Mouse (Mus musculus) adrenal gland, postnatal 14 days (tissue): Measurements from ENCODE around the gene Tbc1d14. TPM values are rescaled to one million over a fixed set of nuclear protein-coding genes. Genes with fewer than 3 reads are reported as not detected.

Source experiments
- DNase-seq: peaks from one replicate; pipeline ENCODE4 v3.0.0; 2021; ENCODE audit warnings: mixed read lengths
- total RNA-seq: library from RNA; stranded (reverse); gene quantifications from 2 replicates; pipeline ENCODE4 v1.2.3, GENCODE M21; 2021

The Tbc1d14 gene
- total RNA-seq, 1 experiment from 2014 or later, result 31.9 TPM

- DNase-seq, result no peak
These were observed 14.1 kb downstream of the Tbc1d14 start for GRCm38 (mm10) chr5:36578982-36579381.

DNA sequence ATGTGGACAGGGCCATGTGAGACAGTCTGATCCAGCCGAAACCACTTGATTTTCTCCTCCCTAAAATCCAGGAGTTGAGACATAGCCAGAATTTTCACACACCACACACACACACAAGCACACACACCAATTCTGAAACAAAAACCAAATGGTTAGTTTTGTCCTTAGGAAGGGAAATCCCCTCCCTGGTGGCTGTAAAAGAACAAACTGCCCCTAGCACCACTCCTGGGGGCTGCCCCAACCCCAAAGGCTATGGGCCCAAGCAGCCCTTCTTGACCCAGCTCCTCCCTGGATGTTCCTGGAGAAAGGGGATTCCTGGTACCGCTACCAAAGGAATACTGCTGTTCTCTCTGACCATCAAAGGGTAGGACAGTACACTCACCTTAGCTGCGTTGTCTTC is 16.6 kb downstream of the Tbc1d14 start:
- DNase-seq, result no peak

DNA sequence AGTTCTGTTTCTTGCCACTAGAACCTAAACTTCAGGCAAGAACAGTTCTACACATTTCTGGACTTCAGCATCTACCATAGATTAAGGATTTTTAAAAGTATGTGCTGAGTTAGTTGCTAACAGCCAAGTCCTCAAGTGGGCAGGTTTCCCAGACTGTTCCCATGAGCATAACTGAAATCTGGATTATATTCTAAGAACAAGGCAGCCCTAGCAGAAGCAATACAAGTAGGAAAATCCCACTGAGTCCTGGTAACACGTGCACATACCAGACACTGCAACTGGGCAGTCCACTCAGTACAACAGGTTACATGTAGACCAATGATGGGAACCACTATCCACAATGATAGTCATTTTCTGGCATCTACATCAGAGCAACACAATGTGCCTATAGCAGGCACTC is 17.3 kb downstream of the Tbc1d14 start:
- DNase-seq, result no peak

- peak; percentile 75 for DNase-seq
These were observed 17.8 kb downstream of the Tbc1d14 start for GRCm38 (mm10) chr5:36575227-36575626.

- peak; percentile 43 for DNase-seq
These were observed 18.8 kb downstream of the Tbc1d14 start for GRCm38 (mm10) chr5:36574147-36574870.

GRCm38 (mm10) chr5:36573354-36573753 is 19.7 kb downstream of the Tbc1d14 start:
- no peak for DNase-seq

DNA sequence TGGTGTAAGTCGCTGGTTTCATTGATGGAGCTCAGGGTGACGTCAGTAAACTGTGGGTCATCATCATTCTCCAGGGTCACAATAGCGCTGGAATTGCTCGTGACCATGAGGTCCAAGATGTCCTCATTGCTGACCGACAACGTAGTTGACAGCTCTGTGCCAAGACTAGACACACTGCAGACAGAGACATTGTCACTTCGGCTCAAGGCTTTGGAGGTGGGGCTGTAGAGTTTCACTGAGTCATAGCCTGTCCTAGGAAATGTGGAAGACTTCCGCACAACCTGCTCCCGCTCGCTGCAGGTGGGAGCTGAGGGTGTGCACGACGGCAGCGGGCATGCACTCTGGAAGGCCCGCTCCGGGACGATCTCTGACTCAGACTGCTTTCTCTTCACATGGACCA is 21.7 kb downstream of the Tbc1d14 start:
- DNase-seq, result peak; percentile 80

- DNase-seq, result no peak
These were observed 22.4 kb downstream of the Tbc1d14 start for GRCm38 (mm10) chr5:36570546-36571245.

DNA sequence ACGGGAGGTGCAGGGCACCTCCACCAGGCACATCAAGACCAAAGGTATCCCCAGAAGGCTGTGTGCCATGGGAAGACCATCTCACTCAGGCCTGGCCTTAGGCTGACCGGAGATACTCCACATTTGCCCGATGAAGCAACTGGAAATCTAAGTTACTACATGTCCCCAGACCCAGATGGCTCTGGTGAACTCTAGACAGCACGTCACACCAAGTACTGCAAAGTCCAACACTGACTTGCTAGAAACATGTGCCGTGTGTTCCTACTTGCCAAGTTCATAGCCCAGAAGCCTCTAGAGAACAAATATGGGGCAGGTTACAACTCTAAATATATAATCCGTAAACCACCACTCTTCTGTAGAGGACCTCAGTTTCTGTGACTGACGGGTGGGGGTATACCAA is 23.0 kb downstream of the Tbc1d14 start:
- DNase-seq, result no peak

DNA sequence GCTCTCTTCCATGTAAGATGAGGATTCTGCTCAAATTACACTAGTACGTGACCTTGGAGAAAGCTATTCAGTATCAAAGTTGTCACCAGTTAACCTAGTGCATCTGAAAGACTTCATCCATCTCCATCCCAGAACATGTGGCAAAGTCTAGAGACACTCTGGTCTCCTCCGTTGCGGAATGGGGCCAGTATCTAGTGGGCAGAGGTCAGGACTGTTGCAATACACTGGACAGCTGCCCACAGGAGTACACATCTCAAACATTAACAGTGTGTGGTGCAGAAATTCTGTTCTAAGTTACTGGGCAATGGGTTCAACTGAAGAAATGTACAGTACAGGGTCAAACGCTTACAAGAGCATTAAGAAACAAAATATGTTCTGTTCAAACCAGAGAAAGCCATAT is 25.0 kb downstream of the Tbc1d14 start:
- DNase-seq, result peak; percentile 75

- no peak for DNase-seq
These were observed 25.4 kb downstream of the Tbc1d14 start for GRCm38 (mm10) chr5:36567627-36568026.

GRCm38 (mm10) chr5:36564530-36564929 is 28.5 kb downstream of the Tbc1d14 start:
- no peak for DNase-seq

- no peak for DNase-seq
These were observed 29.3 kb downstream of the Tbc1d14 start for GRCm38 (mm10) chr5:36563741-36564140.

DNA sequence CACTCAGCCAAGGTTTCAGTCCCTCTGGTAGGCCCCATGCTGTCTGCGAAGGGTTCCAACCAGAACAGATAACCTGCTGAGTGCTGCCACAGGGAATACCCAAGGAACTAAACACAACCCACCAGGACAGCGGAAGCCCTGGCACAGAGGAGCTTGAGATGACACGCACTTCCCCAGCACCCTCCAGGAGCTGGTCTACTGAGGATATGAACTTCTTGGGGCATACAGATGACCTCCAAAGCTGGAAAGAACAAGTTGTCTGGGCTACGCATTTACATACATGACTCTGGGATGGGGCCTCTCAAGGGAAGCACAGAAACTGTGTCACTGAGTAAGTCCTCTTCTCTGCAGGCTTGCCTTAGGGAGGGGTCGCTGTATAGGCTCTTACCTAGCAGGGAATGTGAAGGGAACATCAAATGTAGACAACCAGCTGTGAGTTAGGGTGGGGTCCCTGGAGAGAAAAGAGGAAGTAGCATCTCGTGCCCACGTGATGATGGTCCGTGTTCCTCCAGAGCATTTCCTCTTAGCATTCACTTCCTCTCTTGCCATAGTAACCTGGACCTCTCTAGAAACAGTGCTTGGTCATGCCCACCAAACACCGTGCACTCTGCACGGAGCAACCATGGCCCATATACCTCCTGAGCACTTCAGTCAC is 30.2 kb downstream of the Tbc1d14 start:
- no peak for DNase-seq

DNA sequence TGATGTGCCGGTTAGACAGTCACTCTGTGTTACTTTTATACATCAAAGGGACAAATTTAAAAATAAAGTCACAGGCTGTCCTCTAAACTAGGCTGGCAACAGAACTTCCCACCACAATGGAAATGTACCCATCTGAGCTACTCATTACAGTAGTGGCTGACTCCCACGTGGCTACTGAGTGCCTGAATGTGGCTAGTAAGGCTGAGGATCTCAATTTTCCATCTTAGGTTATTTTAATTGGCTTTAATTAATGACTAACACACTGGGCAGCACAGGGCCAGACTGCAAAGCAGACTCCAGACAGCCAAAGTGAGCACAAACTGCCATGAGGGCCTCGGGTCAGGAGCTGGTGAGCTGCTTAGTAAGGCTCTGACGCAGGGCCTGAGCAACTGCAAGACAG is 31.6 kb downstream of the Tbc1d14 start:
- DNase-seq, result no peak

DNA sequence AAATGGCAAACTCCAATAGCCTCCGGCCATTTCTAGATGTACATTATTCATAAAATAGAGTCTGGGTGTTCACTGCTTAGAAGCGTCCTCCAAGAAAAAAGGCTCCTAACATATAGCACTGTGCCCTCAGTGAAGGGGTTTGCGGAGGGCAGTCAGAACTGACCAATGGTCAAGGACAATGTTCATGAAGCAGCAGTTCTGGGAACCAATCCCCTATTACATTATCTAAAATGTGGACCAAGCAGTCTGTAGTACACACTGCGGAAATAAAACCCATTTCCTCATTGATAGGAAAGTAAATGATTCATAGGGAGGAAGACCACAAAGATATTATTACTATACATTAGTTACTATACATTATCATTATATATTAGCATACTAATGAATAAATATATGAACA is 32.6 kb downstream of the Tbc1d14 start:
- no peak for DNase-seq

DNA sequence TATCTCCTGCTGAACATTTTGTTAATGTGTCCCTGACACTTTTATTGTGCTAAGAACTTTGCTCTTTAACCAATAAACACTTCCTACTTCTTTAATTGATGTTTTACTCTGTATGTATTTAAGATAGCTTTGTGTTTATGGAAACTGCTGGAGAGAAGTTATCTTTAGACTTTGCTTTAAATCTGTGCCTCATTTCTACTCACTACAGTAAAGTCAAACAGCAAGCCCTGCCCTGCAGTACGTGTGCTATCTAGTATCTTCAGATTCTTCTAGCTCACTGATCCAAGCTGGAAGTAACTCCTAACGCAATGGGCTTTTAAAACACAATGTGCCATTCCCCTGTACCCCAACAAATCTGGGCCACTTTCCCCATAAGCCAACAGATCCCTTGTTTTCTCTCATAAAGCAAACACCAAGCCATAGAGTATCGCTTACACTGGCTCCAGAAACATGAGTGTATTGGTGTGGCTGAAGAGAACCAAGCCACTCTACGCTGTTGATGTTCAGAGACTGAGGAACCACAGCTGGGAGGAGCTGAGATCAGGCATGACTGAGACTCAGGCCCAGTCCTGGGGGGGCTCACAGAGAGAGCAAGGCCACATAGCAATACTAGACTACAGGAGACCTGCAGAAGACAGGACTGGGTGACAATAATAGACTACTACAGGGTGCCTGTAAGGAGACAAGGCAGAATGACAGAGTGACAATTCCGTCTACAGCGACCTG is 33.4 kb downstream of the Tbc1d14 start:
- no peak for DNase-seq

DNA sequence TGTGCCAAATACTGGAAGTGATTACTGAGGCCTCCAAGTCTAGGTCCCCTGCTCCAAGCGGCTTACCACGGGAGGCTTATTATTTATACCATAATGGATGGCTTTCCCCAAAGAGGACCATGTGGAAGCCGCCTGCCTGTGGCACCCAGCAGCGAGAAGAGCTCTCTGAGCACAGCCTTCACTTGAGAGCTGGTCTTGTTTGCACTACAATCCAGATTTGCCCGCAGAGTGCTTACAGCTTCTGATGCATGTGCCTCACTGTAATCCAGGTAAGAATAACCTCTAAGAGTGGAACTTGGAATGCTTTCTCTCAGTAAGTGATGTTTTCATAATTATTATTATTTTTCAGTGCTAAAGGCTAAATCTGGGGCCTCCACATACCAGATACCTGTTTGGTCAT is 34.0 kb downstream of the Tbc1d14 start:
- DNase-seq, result no peak

- DNase-seq, result no peak
These were observed 34.5 kb downstream of the Tbc1d14 start for GRCm38 (mm10) chr5:36558526-36558925.

- DNase-seq, result no peak
These were observed 35.3 kb downstream of the Tbc1d14 start for GRCm38 (mm10) chr5:36557584-36558308.

- DNase-seq, result no peak
These were observed 36.2 kb downstream of the Tbc1d14 start for GRCm38 (mm10) chr5:36556906-36557305.

DNA sequence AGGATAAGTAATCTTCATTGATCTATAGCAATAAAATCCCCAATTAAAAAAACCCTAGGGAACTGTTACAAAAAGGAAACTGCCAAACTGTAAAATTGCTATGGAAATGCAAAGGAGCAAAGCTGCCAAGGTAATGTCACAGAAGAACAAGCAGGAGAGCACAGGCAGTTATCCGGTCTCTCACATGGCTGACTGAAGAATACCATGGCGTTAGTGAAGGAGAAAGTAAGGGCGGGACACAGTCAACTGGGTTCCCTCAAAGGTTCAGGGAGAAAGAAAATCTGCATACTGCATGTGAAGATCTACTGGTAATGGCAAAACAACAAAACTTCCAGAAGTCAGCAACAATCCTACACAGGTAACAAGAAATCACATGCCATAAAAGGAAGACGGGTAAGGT is 36.8 kb downstream of the Tbc1d14 start:
- DNase-seq, result no peak
